Mouse (Mus musculus) layer of hippocampus, adult 2 months (tissue): ENCODE data around the gene Rrp9. TPM values are rescaled to one million over a fixed set of nuclear protein-coding genes. Genes with fewer than 3 reads are reported as not detected.

Experiments used
- DNase-seq, 2 experiments: peaks; one replicate each; pipeline ENCODE4 v3.0.0; 2022; ENCODE audit warnings: low spot score in 2 of 2
- H3K27ac ChIP-seq: fragments of 200-600 bp; 2 replicates; pipeline ENCODE4 v1.8.1; 2022
- H3K4me3 ChIP-seq: fragments of 200-600 bp; 2 replicates; pipeline ENCODE4 v1.8.1; 2022; ENCODE audit warnings: mild to moderate bottlenecking
- CTCF ChIP-seq: fragments of 200-600 bp; conservative IDR thresholded peaks from 2 replicates; pipeline ENCODE4 v1.8.1; 2022; ENCODE audit warnings: antibody characterized with exemption, mild to moderate bottlenecking, moderate library complexity
- total RNA-seq, 2 experiments: library from RNA; stranded (reverse); gene quantifications; 2 replicates each; pipeline ENCODE4 v1.2.3; 2021

Gene Rrp9
- total RNA-seq, 2 experiments from 2014 or later: 35.4 to 36.6 TPM

GRCm38 (mm10) chr9:106519433-106519832 lies 43.7 kb downstream of the Rrp9 start:
- H3K27ac ChIP-seq: no peak overlapping the region
- TF ChIP-seq CTCF: no peak
- H3K4me3 ChIP-seq: no peak overlapping the region
- DNase-seq: no peak

GRCm38 (mm10) chr9:106519909-106520308 lies 44.1 kb downstream of the Rrp9 start:
- TF ChIP-seq CTCF: no peak
- no peak for DNase-seq
- no peak overlapping the region for H3K4me3 ChIP-seq

GRCm38 (mm10) chr9:106531833-106532232 lies 56.1 kb downstream of the Rrp9 start:
- Histone ChIP-seq H3K27ac (no peak overlapping the region), H3K4me3 (no peak overlapping the region)
- peak; percentile 36 to 55 for DNase-seq
- TF ChIP-seq CTCF: peak; percentile 97

More at GRCm38 (mm10) chr9:106519909-106520308, 44.1 kb downstream of the Rrp9 start:
- no peak overlapping the region for H3K27ac ChIP-seq

- Histone ChIP-seq H3K27ac (no peak overlapping the region), H3K4me3 (no peak overlapping the region)
- TF ChIP-seq CTCF: no peak
- no peak for DNase-seq
Measured at GRCm38 (mm10) chr9:106534296-106534695, 58.5 kb downstream of the Rrp9 start.

GRCm38 (mm10) chr9:106534975-106535374 lies 59.2 kb downstream of the Rrp9 start:
- H3K27ac ChIP-seq: no peak overlapping the region
- DNase-seq: peak; percentile 7 to 23
- H3K4me3 ChIP-seq: no peak overlapping the region
- no peak for TF ChIP-seq CTCF

Other genes with a start within 250 kb of the Rrp9 start
- gene Alas1, start 227.3 kb upstream of the Rrp9 start, total RNA-seq: 100 to 1,000 TPM; 149 to 154 TPM
- 10 to 100 TPM in 1 of 2 experiments, 1 to 10 TPM in 1; 8.6 to 14.5 TPM for gene Poc1a, start 194.9 kb upstream of the Rrp9 start, total RNA-seq
- gene Dusp7, start 107.3 kb upstream of the Rrp9 start, total RNA-seq: 10 to 100 TPM; 81.7 to 93.2 TPM
- gene Rpl29, start 46.5 kb upstream of the Rrp9 start, total RNA-seq: 100 to 1,000 TPM; 260 to 265 TPM
- gene Acy1, start 37.6 kb upstream of the Rrp9 start, total RNA-seq: 10 to 100 TPM; 15.5 to 16.1 TPM
- 10 to 100 TPM; 13.9 to 17.0 TPM for gene Abhd14b, start 28.5 kb upstream of the Rrp9 start, total RNA-seq
- 10 to 100 TPM; 39.0 to 39.4 TPM for gene Abhd14a, start 28.3 kb upstream of the Rrp9 start, total RNA-seq
- gene Pcbp4, start 22.7 kb upstream of the Rrp9 start, total RNA-seq: 100 to 1,000 TPM; 187 to 205 TPM
- 10 to 100 TPM; 11.6 to 12.4 TPM for gene Gpr62, start 10.0 kb upstream of the Rrp9 start, total RNA-seq
- gene Parp3, start 986 bp downstream of the Rrp9 start, total RNA-seq: 1 to 10 TPM; 3.0 to 3.7 TPM
- gene Iqcf1, start 24.0 kb downstream of the Rrp9 start, total RNA-seq: not detected
- gene Iqcf5, start 38.6 kb downstream of the Rrp9 start, total RNA-seq: not detected
- gene Iqcf3, start 85.7 kb downstream of the Rrp9 start, total RNA-seq: not detected
- gene Iqcf4, start 95.0 kb downstream of the Rrp9 start, total RNA-seq: not detected
- gene Iqcf6, start 150.6 kb downstream of the Rrp9 start, total RNA-seq: not detected
- gene Grm2, start 180.1 kb downstream of the Rrp9 start, total RNA-seq: 10 to 100 TPM; 76.8 to 82.2 TPM
- 10 to 100 TPM; 85.0 to 99.3 TPM for gene Tex264, start 210.0 kb downstream of the Rrp9 start, total RNA-seq